Mouse (Mus musculus): ENCODE data around the gene Pde6g. TPM values are rescaled to one million over a fixed set of nuclear protein-coding genes. Genes with fewer than 3 reads are reported as not detected.
"Not testable (repeated sequence)": the region's sequence is repeated elsewhere in the genome, so short reads cannot be mapped to it uniquely, and the experiment has no call there.

Gene Pde6g
- polyA plus RNA-seq, 1 experiment: 0.89 TPM

GRCm38 (mm10) chr11:120426727-120427126, 26.6 kb downstream of the Pde6g start:
- DNase-seq (ENCODE audit: low read depth, low spot score): no peak
- 85% methylated on average over 3 of the region's 3 CpGs for WGBS

DNA sequence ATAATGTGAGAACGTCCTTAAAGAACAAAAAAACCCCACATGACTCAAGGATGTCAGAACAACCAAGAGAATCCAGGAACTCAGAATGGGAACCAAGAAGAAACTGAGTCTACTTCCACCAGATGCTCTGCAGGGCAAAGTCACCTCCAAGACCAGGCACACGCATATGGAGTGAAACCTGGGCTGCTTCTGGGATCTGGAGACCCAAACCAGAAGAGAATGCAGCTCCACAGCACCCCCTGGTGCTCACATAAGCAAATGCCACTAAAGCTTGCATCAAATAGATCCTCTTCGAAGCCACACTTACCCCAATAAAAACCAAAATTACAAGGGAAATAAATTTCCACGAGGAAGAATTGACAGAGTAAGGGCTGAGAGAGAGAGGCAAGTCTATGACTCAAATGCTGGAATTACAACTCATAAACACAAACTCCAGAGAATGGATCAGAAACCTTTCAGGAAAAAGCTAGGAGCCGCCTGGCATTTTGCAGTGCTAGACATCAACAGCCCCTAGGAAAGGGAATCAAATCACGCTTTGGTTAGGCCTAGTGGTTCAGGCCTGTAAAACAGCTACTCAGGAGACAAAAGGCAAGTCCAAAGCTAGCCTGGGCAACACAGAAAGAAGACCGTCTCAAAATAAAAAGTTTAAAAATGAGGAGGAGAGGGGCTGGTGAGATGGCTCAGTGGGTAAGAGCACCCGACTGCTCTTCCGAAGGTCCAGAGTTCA, 29.6 kb downstream of the Pde6g start:
- 55% methylated on average over 9 of the region's 9 CpGs for WGBS
- peak; percentile 35 for DNase-seq (ENCODE audit: low read depth, low spot score)

DNA sequence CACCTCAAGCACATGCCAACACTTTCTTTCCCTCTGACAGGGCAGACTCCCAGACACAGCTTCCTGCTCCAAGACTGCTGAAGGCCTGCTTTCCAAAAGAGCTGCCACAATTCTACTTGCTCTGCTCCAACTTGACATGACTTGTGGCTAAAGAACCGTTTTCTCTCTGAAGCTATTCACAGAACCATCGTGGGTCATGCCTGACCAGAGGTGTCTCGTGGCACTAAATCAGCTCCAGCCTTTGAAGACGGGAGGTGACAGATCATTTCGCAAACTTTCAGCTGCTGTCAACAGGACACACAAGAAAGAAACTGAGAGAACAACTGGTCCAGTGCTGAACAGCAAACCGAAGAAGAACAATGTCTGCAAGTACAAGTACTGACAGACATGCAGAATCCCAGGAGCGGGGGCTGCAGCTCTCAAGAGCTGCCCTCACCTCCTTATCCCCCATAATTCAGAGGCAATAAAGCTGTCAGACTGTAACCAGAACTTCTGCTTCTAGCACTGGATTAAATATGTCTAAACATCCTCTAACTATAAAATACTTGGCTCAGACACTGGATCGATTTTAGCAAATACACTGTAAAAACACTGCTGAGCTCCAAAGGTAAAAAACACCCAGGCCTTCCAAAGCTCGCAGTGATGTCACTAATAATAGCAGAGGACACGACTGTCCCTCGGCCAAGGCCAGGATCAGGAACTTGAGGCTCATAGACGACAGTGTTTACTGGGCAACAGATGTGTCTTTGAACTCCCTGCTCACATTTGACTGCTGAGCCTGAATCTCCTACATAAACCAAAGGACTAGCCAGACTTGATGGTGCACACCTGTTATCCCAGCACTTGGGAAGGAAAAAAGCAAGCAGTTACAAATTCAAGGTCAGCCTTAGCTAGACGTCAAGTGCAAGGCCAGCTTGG, 30.4 kb downstream of the Pde6g start:
- DNase-seq (ENCODE audit: low read depth, low spot score): no peak

DNA sequence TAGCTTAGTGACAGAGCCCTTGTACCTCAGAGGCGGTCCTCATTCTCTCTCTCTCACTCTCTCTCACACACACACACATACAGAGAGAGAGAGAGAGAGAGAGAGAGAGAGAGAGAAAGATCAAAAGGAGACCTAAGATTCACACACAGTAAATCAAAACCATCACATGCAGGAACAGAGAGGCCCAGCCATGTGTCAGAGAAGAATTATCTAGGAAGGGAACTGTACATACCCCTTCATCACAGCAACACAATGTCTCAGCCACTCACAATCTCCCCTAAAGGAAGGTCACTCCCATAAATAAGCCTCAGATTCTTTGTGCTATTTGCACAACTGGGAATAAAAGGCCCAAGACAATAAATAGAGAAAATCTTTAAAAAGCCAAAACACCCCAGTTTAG, 34.7 kb downstream of the Pde6g start:
- WGBS: 100% methylated on average over 1 of the region's 1 CpGs
- DNase-seq (ENCODE audit: low read depth, low spot score): no peak

More for the DNA sequence above, 30.4 kb downstream of the Pde6g start:
- WGBS: 49% methylated on average over 13 of the region's 13 CpGs

DNA sequence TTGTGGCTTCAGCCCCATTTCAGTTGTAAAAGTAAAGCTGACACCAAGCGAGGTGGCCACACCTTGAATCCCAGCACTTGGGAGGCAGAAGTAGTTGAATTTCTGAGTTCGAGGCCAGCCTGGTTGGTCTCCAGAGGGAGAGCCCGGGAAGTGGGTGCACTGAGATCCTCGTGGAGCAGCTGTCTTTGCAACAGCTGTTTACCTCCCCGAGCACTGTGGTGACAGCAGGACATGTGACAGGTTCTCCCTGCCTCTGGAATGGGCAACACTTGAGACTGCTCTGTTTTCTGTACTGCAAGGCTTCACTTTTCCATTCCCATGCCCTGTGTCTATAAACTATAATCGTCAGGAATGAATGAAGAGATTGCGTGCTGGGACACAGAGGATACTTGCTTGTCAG, 35.4 kb downstream of the Pde6g start:
- DNase-seq (ENCODE audit: low read depth, low spot score): no peak
- WGBS: 88% methylated on average over 7 of the region's 7 CpGs

DNA sequence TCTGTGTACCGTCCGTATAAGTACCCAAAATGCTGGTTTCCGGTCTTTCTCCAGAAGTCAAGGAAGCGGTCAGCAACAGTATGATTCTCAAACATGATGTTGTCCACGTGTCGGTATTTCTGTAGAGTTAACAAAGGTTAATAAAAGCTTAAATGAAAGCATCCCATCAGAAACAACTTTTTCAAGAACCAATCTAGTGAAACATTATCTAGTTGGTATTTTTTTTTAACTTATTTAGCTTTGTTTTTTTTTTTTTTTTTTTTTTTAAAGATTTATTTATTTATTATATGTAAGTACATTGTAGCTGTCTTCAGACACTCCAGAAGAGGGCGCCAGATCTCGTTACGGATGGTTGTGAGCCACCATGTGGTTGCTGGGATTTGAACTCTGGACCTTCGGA, 39.7 kb downstream of the Pde6g start:
- WGBS: 95% methylated on average over 8 of the region's 10 CpGs
- not testable (repeated sequence) for DNase-seq (ENCODE audit: low read depth, low spot score)

- no peak for DNase-seq (ENCODE audit: low read depth, low spot score)
- WGBS: 67% methylated on average over 1 of the region's 1 CpGs
These were observed 46.9 kb downstream of the Pde6g start for GRCm38 (mm10) chr11:120406445-120406844.

DNA sequence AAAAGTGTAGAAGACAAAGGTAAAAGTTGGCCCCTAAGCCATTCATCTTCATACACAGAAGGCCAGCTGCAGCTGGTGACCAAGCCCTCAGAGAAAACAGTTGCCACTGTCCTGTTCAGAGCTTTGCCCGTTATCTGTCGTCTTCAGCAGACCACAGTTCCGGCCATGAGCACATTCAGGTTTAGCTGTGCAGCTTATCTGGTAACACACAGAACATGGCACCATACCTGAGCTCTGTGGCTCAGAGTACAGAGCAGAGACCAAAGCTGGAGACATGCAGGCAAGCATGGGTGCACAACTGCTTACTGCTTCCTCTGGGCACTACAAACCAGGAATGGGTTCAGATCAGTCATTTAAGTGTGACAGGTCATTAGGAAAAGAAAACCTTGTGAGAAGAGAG, 47.4 kb downstream of the Pde6g start:
- 95% methylated on average over 3 of the region's 3 CpGs for WGBS
- DNase-seq (ENCODE audit: low read depth, low spot score): no peak

GRCm38 (mm10) chr11:120404814-120405213, 48.5 kb downstream of the Pde6g start:
- 95% methylated on average over 1 of the region's 1 CpGs for WGBS
- no peak for DNase-seq (ENCODE audit: low read depth, low spot score)

DNA sequence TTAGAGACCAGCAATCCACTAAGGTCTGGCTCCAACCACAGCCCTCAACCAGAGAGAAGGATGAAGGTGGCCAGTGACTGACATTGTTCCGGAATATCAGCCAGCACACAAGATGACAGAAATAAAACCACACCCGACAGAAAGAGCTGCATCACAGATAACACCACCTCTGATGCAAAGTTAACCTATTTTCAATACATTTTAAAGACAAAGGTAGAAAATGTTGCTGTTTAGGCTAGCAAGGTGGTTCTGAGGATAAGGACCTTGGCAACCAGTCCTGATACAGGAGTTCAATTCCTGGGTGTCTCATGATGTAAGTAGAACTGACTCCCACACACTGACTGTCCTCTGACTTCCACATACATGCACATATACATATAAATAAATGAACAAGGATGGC, 54.0 kb downstream of the Pde6g start:
- 93% methylated on average over 2 of the region's 2 CpGs for WGBS
- DNase-seq (ENCODE audit: low read depth, low spot score): no peak

Other genes with a start within 250 kb of the Pde6g start
- 7.6 and 8.2 TPM in 2 replicates for gene Bahcc1, start 220.6 kb downstream of the Pde6g start, polyA plus RNA-seq (2012; rRNA removed)
- 1,539 and 1,751 TPM in 2 replicates for gene Actg1, start 105.0 kb downstream of the Pde6g start, polyA plus RNA-seq (2012; rRNA removed)
- not detected in 2 replicates for gene Fscn2, start 92.0 kb downstream of the Pde6g start, polyA plus RNA-seq (2012; rRNA removed)
- gene Faap100, start 74.7 kb downstream of the Pde6g start, polyA plus RNA-seq (2012; rRNA removed): 33.5 and 34.5 TPM in 2 replicates
- 42.4 and 50.9 TPM in 2 replicates for gene Nploc4, start 15.8 kb downstream of the Pde6g start, polyA plus RNA-seq (2012; rRNA removed)
- gene Tspan10, start 10.9 kb downstream of the Pde6g start, polyA plus RNA-seq (2012; rRNA removed): 0.85 and 1.1 TPM in 2 replicates
- 18.2 and 19.6 TPM in 2 replicates for gene Oxld1, start 4.6 kb upstream of the Pde6g start, polyA plus RNA-seq (2012; rRNA removed)
- 12.3 and 15.1 TPM in 2 replicates for gene Ccdc137, start 4.6 kb upstream of the Pde6g start, polyA plus RNA-seq (2012; rRNA removed)
- 16.8 and 18.8 TPM in 2 replicates for gene Arl16, start 14.1 kb upstream of the Pde6g start, polyA plus RNA-seq (2012; rRNA removed)
- 139 and 148 TPM in 2 replicates for gene Mrpl12, start 31.1 kb upstream of the Pde6g start, polyA plus RNA-seq (2012; rRNA removed)
- 287 and 345 TPM in 2 replicates for gene Slc25a10, start 38.3 kb upstream of the Pde6g start, polyA plus RNA-seq (2012; rRNA removed)
- 0.90 and 1.1 TPM in 2 replicates for gene Gcgr, start 77.2 kb upstream of the Pde6g start, polyA plus RNA-seq (2012; rRNA removed)
- 36.6 and 46.6 TPM in 2 replicates for gene Mcrip1, start 96.2 kb upstream of the Pde6g start, polyA plus RNA-seq (2012; rRNA removed)
- 0.22 TPM in 1 of 2 replicates, not detected in the other for gene Ppp1r27, start 97.6 kb upstream of the Pde6g start, polyA plus RNA-seq (2012; rRNA removed)
- 496 and 716 TPM in 2 replicates for gene P4hb, start 119.8 kb upstream of the Pde6g start, polyA plus RNA-seq (2012; rRNA removed)
- gene Arhgdia, start 128.1 kb upstream of the Pde6g start, polyA plus RNA-seq (2012; rRNA removed): 745 and 760 TPM in 2 replicates
- 45.9 and 54.0 TPM in 2 replicates for gene Alyref, start 144.9 kb upstream of the Pde6g start, polyA plus RNA-seq (2012; rRNA removed)
- 84.8 and 85.4 TPM in 2 replicates for gene Anapc11, start 144.9 kb upstream of the Pde6g start, polyA plus RNA-seq (2012; rRNA removed)
- gene Npb, start 155.0 kb upstream of the Pde6g start, polyA plus RNA-seq (2012; rRNA removed): 0.63 and 1.0 TPM in 2 replicates
- gene Pcyt2, start 164.4 kb upstream of the Pde6g start, polyA plus RNA-seq (2012; rRNA removed): 397 and 622 TPM in 2 replicates
- gene Sirt7, start 171.7 kb upstream of the Pde6g start, polyA plus RNA-seq (2012; rRNA removed): 117 and 124 TPM in 2 replicates
- 28.4 and 30.8 TPM in 2 replicates for gene Mafg, start 180.1 kb upstream of the Pde6g start, polyA plus RNA-seq (2012; rRNA removed)
- 16.4 and 16.7 TPM in 2 replicates for gene Pycr1, start 190.3 kb upstream of the Pde6g start, polyA plus RNA-seq (2012; rRNA removed)
- gene Myadml2, start 194.7 kb upstream of the Pde6g start, polyA plus RNA-seq (2012; rRNA removed): 0.53 and 0.56 TPM in 2 replicates
- 0.45 and 0.79 TPM in 2 replicates for gene Notum, start 207.7 kb upstream of the Pde6g start, polyA plus RNA-seq (2012; rRNA removed)
- 74.9 and 88.8 TPM in 2 replicates for gene Aspscr1, start 219.5 kb upstream of the Pde6g start, polyA plus RNA-seq (2012; rRNA removed)